Mouse (Mus musculus): Measurements from ENCODE around the gene Klc1.

DNA sequence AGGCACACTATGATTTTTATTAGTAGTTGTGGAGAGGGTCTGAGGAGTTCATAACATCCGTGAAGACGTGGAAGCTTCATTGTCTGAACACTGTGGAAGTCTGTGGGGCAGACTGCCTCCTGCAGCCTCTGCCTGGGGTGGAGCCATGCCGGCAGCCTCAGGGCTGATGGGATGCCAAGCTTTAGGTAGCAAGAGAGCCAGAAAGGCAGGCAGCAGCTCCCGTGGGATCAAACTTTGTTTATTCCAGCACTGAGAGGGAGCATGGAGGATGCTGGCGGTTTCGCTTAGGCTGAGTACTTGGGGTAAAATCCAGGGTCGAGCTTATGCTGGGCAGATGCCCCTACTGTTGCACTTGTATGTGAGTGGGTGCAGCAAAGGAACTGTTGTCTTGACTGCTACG is 38.6 kb downstream of the Klc1 start:
- no peak for TF ChIP-seq ZC3H11A (IDR thresholded peaks at IDR 0.05; ENCODE audit: borderline replicate concordance, low read depth, low read length)
- no peak for TF ChIP-seq ZNF384 (IDR thresholded peaks at IDR 0.05; ENCODE audit: low read depth, low read length)
- no peak for TF ChIP-seq MAFK (IDR thresholded peaks at IDR 0.05; ENCODE audit: insufficient read depth, low read depth, low read length)
- TF ChIP-seq HCFC1 (IDR thresholded peaks at IDR 0.05; ENCODE audit: borderline replicate concordance, insufficient read depth, low read length) = no peak
- TF ChIP-seq CHD2 (IDR thresholded peaks at IDR 0.05; ENCODE audit: low read depth, low read length) = no peak
